Mouse (Mus musculus) thymus, adult 2 months (tissue): ENCODE data around the gene Arhgap22. TPM values are rescaled to one million over a fixed set of nuclear protein-coding genes. Genes with fewer than 3 reads are reported as not detected.

ENCODE experiments used
- DNase-seq: peaks from one replicate; pipeline ENCODE4 v3.0.0; 2021
- H3K27ac ChIP-seq: fragments of 200-500 bp; 2 replicates; pipeline ENCODE4 v1.5.1; 2012; ENCODE audit warnings: low read length, control low read depth; ENCODE audit not compliant: control insufficient read depth, insufficient read depth
- H3K27me3 ChIP-seq: fragments of 200-500 bp; 2 replicates; pipeline ENCODE4 v1.6.1; 2012; ENCODE audit warnings: mild to moderate bottlenecking, low read length, moderate library complexity, mixed read lengths; ENCODE audit not compliant: control insufficient read depth, insufficient read depth
- H3K36me3 ChIP-seq: fragments of 200-500 bp; 2 replicates; pipeline ENCODE4 v1.6.1; 2012; ENCODE audit warnings: mild to moderate bottlenecking, low read length, moderate library complexity; ENCODE audit not compliant: control insufficient read depth, insufficient read depth
- H3K4me1 ChIP-seq: fragments of 200-500 bp; replicated peaks from 2 replicates; pipeline ENCODE4 v1.6.1; 2012; ENCODE audit warnings: low read length; ENCODE audit not compliant: control insufficient read depth, insufficient read depth
- H3K4me3 ChIP-seq: fragments of 200-500 bp; 2 replicates; pipeline ENCODE4 v1.5.1; 2012; ENCODE audit warnings: mild to moderate bottlenecking, low read length, control low read depth, moderate library complexity; ENCODE audit not compliant: control insufficient read depth, insufficient read depth
- CTCF ChIP-seq: fragments of 200-500 bp; IDR thresholded peaks from 2 replicates; pipeline ENCODE4 v1.5.1; 2012; ENCODE audit warnings: mild to moderate bottlenecking, control low read depth, low read length, moderate library complexity, borderline replicate concordance; ENCODE audit not compliant: control insufficient read depth, poor library complexity, insufficient read depth; ENCODE audit errors: extremely low read depth
- POLR2A ChIP-seq: fragments of 200-500 bp; IDR thresholded peaks from 2 replicates; pipeline ENCODE4 v1.6.1; 2012; ENCODE audit warnings: mild to moderate bottlenecking, low read length, control low read depth, moderate library complexity; ENCODE audit not compliant: control insufficient read depth, poor library complexity, insufficient read depth; ENCODE audit errors: extremely low read depth
- WGBS: fragments of 180-500 bp; shearing (Covaris S2); methylation state at CpG from one replicate; pipeline ENCODE4 v1.1.7; 2018; 5-methylcytosine and 5-hydroxymethylcytosine counted together
- polyA plus RNA-seq: library from polyadenylated mRNA; depleted of rRNA; stranded (reverse); fragments of >200 nt; gene quantifications from 2 replicates; pipeline ENCODE4 v1.2.3, GENCODE M21; 2012

The Arhgap22 gene
- polyA plus RNA-seq, 1 experiment = 16.2 TPM

- no peak for TF ChIP-seq CTCF
- no peak for TF ChIP-seq POLR2A
- no peak for DNase-seq
Measured at GRCm38 (mm10) chr14:33330986-33331385, 117.2 kb downstream of the Arhgap22 start.

GRCm38 (mm10) chr14:33331627-33332026, 117.8 kb downstream of the Arhgap22 start:
- DNase-seq = no peak
- 91% methylated on average over 4 of the region's 4 CpGs for WGBS
- H3K4me3 ChIP-seq = no peak overlapping the region
- H3K36me3 ChIP-seq = no peaks in the 10 kb centered on the region
- H3K27ac ChIP-seq = no peak overlapping the region
- no peak for TF ChIP-seq POLR2A
- TF ChIP-seq CTCF = no peak
- H3K4me1 ChIP-seq = no peaks in the 10 kb centered on the region
- H3K27me3 ChIP-seq = no peaks in the 10 kb centered on the region; the same call in 1 of the 2 replicates

More at GRCm38 (mm10) chr14:33330986-33331385, 117.2 kb downstream of the Arhgap22 start:
- Histone ChIP-seq H3K4me1 (no peaks in the 10 kb centered on the region), H3K4me3 (no peak overlapping the region), H3K27ac (no peak overlapping the region), H3K36me3 (no peaks in the 10 kb centered on the region), H3K27me3 (no peaks in the 10 kb centered on the region; the same call in 1 of the 2 replicates)
- WGBS = 81% methylated on average over 4 of the region's 4 CpGs

- Histone ChIP-seq H3K27me3 (no peaks in the 10 kb centered on the region; the same call in 1 of the 2 replicates), H3K36me3 (no peaks in the 10 kb centered on the region), H3K4me1 (no peaks in the 10 kb centered on the region), H3K27ac (no peak overlapping the region), H3K4me3 (no peak overlapping the region)
- TF ChIP-seq POLR2A (no peak), CTCF (peak; percentile 56; the same call in 1 of the 2 replicates)
- 77% methylated on average over 4 of the region's 4 CpGs for WGBS
- peak; percentile 41 for DNase-seq
Measured at GRCm38 (mm10) chr14:33333833-33334232, 120.0 kb downstream of the Arhgap22 start.

- no peak for DNase-seq
- WGBS = 86% methylated on average over 4 of the region's 4 CpGs
- Histone ChIP-seq H3K27ac (no peak overlapping the region), H3K36me3 (no peaks in the 10 kb centered on the region), H3K4me3 (no peak overlapping the region), H3K27me3 (no peaks in the 10 kb centered on the region; the same call in 1 of the 2 replicates), H3K4me1 (no peaks in the 10 kb centered on the region)
- TF ChIP-seq CTCF (no peak), POLR2A (no peak)
Measured at GRCm38 (mm10) chr14:33334402-33334801, 120.6 kb downstream of the Arhgap22 start.

- H3K4me1 ChIP-seq = no peaks in the 10 kb centered on the region
- TF ChIP-seq CTCF = no peak
- no peak for TF ChIP-seq POLR2A
- WGBS = 89% methylated on average over 6 of the region's 6 CpGs
- no peaks in the 10 kb centered on the region for H3K36me3 ChIP-seq
- H3K27ac ChIP-seq = no peak overlapping the region
- H3K4me3 ChIP-seq = no peak overlapping the region
- DNase-seq = no peak
- no peaks in the 10 kb centered on the region; the same call in 1 of the 2 replicates for H3K27me3 ChIP-seq
Measured at GRCm38 (mm10) chr14:33335733-33336132, 121.9 kb downstream of the Arhgap22 start.

GRCm38 (mm10) chr14:33338684-33339083, 124.9 kb downstream of the Arhgap22 start:
- no peaks in the 10 kb centered on the region for H3K36me3 ChIP-seq
- H3K4me3 ChIP-seq = no peak overlapping the region
- H3K27me3 ChIP-seq = no peaks in the 10 kb centered on the region; the same call in 1 of the 2 replicates
- no peak for TF ChIP-seq POLR2A
- TF ChIP-seq CTCF = no peak
- no peaks in the 10 kb centered on the region for H3K4me1 ChIP-seq
- 63% methylated on average over 5 of the region's 5 CpGs for WGBS
- no peak overlapping the region for H3K27ac ChIP-seq
- no peak for DNase-seq
